In genomic region chr13:76810496-76810939, GRCm38 (mm10) we compare ENCODE assay signal across 9 mouse cellular contexts.
DNase-seq lines count a peak whose midpoint lies in the region; ATAC-seq lines count a peak whose summit lies in the region.
"Had no signal": no experiment of that assay in that cellular context is flagged by ENCODE, and none has a peak within 500 bp of the region (broad histone marks: within the 10 kb centered on the region; RNA-seq: fewer than 3 reads in every experiment).

No protein-coding gene starts in this region.

- no peak for ATAC-seq in heart, embryonic 13.5 days (ENCODE audit: extremely low read depth, insufficient number of reproducible peaks, low FRiP score, low TSS enrichment)
- ATAC-seq in monocyte, adult 5-6 weeks (replicated peaks; ENCODE audit: insufficient number of reproducible peaks, low FRiP score, low TSS enrichment, poor library complexity, severe bottlenecking) = no peak

- no peak overlapping the region for H3K4me3 ChIP-seq in heart, embryonic 13.5 days
- H3K4me3 ChIP-seq: lung, embryonic 15.5 days had no signal

- no peaks in the 10 kb centered on the region for H3K27me3 ChIP-seq in heart, embryonic 13.5 days (replicated peaks)
- H3K27me3 ChIP-seq: lung, embryonic 15.5 days had no signal

- H3K36me3 ChIP-seq in heart, embryonic 13.5 days = no peaks in the 10 kb centered on the region
- H3K36me3 ChIP-seq: lung, embryonic 15.5 days had no signal

- peak; percentile 23 to 30 for DNase-seq in right cerebral cortex, adult 2 months (ENCODE audit: low spot score in 2 of 2)
- DNase-seq in right cerebral cortex, postnatal 14 days = no peak
- peak; percentile 66 to 76 for DNase-seq in kidney, postnatal 4 days
- peak; percentile 1 for DNase-seq in yolk sac, embryonic 10.5 days (ENCODE audit: low spot score)
- DNase-seq in thymus, postnatal 0 days (ENCODE audit: low spot score) = no peak
- no peak for DNase-seq in adrenal gland, adult 2 months

- 14% methylated on average over 7 of the region's 7 CpGs for WGBS in heart, embryonic 13.5 days

- no peak overlapping the region; the same call in 1 of the 2 replicates for H3K27ac ChIP-seq in heart, embryonic 13.5 days (replicated peaks)
- H3K27ac ChIP-seq: lung, embryonic 15.5 days had no signal

- peak overlapping the region; percentile 41 for H3K4me2 ChIP-seq in heart, embryonic 13.5 days
- H3K4me2 ChIP-seq: lung, embryonic 15.5 days had no signal

- H3K9me3 ChIP-seq in heart, embryonic 13.5 days = no peaks in the 10 kb centered on the region
- H3K9me3 ChIP-seq: lung, embryonic 15.5 days had no signal

- peaks cover 11% of the 10 kb centered on the region for H3K4me1 ChIP-seq in heart, embryonic 13.5 days
- H3K4me1 ChIP-seq: lung, embryonic 15.5 days had no signal

- 0 out of 2 replicates have a peak overlapping the region, but pooled peaks have one; percentile 33 for H3K9ac ChIP-seq in heart, embryonic 13.5 days
- H3K9ac ChIP-seq: lung, embryonic 15.5 days had no signal

Comparison
In these comparisons a context has a peak if more than half of its experiments do, and no peak if none do; other contexts are left out.
1. DNase-seq: peak in right cerebral cortex, adult 2 months (2 of 2), kidney, postnatal 4 days (2 of 2) and yolk sac, embryonic 10.5 days (single experiment); none in right cerebral cortex, postnatal 14 days (single experiment), thymus, postnatal 0 days (single experiment) and adrenal gland, adult 2 months (single experiment).